Mouse (Mus musculus) heart, postnatal 25 days (tissue): ENCODE measurements around the gene Nfe2l2. TPM values are rescaled to one million over a fixed set of nuclear protein-coding genes. Genes with fewer than 3 reads are reported as not detected.
A peak's percentile ranks its signal among the peaks of the same experiment; 100 is the strongest.
"Not testable (repeated sequence)": the region's sequence is repeated elsewhere in the genome, so short reads cannot be mapped to it uniquely, and the experiment has no call there.

Experiments used
- DNase-seq: peaks from one replicate; pipeline ENCODE4 v3.0.0; 2022; ENCODE audit warnings: low spot score
- intact Hi-C: fragments of 180-260 bp; cut with DNase I; formaldehyde crosslinking; loops from one replicate; pipeline ENCODE4 v1.15.1; 2025
- total RNA-seq, 2 experiments: library from RNA; stranded (reverse); gene quantifications; 2 replicates each; pipeline ENCODE4 v1.2.3; 2021

Nfe2l2 gene
- total RNA-seq, 2 experiments from 2014 or later = 56.8 to 72.0 TPM

DNA sequence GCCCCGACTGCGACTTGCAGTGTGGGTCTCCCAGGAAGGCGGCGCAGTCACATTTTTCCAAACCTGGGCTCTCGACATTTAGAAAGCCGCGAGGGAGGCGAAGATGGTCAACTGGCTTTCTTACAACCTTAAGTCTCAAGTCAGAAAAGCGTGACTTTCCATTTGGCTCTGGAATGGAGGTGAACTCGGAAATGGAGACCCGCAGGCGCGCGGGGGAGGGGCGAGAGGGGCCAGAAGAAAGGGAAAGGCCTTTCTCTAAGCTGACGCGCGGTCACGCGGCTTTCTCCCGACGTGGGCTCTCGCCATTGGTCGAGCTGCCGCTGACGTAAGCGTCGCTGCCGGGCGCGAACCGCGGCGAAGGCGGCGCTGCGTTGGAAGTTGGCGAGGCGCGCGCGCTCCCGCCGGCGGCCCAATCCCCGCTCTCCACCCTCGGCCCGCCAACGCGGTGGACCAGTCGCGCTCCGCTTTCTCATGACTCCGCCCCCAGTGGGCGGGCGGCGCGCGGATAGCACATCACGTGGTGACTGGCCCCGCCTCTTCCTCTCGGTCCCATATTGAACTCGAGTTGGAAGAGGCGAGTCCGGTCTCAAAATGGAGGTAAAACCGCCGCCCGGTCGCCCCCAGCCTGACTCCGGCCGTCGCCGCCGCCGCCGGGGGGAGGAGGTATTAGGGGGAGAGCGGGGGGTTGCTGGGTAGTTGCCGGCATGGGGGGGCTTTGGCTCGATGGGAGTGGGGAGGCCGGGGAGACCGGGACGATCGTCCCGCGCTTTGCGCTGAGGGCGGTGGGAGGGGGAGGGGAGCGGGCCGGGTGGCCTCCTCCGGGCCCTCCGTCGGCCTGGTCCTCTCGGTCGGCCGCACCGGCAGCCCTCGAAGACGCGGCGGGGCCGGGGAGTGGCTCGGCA lies 45.5 kb downstream of the Nfe2l2 start, which contains the start of gene Hnrnpa3:
TSS of gene Hnrnpa3 (plus strand) at position 535 of the 902 bp plus-strand sequence.
- peak; percentile 99 for DNase-seq
- intact Hi-C loops = loop anchor here (2.0 to 5.0 kb wide), 3 partner anchors 46 to 123 kb away; partner anchors contain the start of gene Nfe2l2

DNA sequence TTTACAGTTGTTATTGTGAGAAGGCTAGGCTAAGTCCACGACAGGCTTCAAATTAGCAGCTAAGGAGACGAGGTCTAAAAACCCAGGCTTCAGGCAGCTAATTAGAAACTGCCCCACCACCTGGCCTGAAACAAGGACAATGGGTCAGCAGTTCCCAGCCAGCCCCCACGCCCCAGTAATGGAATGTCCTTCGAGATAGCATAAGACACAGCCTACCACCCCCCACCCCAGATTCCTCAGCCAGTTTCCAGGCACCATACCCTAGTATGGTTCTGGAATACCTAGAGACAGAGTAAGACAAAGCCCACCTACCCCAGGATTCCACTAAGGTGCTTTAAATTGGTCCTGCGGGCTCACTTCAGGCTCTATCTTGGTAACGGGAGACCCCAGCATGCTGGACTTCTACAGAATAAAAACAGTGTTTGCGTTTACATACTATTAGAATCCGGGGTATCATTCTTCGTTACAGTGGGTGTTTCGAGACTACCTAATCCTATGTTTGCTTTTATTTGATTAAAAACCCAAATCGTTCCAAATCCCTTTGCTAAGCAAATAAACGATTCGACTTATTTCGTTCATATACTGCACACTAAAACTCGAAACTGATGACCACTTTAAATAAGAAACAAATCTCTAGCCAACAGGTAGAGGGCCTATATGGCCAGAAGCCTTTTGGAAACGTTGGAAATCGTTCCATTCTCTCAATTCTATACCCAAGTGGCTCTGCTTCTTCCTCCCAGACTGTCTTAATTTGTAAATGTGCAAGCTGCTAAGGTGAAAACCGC lies 46.3 kb downstream of the Nfe2l2 start:
- intact Hi-C loops = loop anchor here (2.0 to 5.0 kb wide), 3 partner anchors 47 to 124 kb away; partner anchors contain the start of gene Nfe2l2
- DNase-seq = no peak

DNA sequence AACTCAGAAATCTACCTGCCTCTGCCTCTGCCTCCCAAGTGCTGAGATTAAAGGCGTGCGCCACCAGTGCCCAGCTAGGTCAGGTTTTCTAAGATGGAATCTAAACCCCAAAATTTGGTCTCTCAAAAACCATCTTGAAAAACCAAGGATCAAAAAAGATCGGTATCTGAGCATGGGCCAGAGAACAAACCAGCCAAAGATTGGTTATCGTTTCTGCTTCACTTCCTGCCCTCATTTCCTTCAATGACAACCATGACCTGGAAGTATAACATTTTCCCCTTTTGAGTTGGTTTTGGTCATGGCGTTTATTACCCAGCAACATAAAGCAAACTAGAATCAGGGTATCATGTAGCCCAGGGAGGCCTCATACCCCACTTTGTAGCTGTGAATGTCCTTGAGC lies 47.5 kb downstream of the Nfe2l2 start:
- intact Hi-C loops = loop anchor here (5.0 kb wide), 1 partner anchor 125 kb away; no protein-coding TSS in a partner anchor
- no peak for DNase-seq

DNA sequence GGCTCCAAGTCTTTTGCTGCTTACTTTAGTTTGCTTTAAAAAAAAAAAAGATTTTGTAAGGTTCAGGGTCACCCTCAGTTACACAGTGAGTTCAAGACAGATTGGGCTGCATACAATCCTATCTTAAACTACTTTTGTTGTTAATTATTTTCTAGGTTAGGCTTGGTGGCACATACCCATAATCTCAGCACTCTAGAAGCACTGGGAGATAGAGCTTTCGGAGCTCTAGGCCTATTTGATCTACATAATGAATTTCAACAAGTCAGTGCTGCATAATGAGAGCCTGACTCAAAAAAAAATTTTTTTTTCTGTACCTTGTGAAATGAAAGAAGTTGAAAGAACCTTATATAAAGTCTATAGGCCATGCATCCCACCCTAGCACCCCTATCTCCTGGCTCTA lies 49.8 kb downstream of the Nfe2l2 start:
- intact Hi-C loops = loop anchor here (5.0 kb wide), 1 partner anchor 128 kb away; no protein-coding TSS in a partner anchor
- no peak for DNase-seq

DNA sequence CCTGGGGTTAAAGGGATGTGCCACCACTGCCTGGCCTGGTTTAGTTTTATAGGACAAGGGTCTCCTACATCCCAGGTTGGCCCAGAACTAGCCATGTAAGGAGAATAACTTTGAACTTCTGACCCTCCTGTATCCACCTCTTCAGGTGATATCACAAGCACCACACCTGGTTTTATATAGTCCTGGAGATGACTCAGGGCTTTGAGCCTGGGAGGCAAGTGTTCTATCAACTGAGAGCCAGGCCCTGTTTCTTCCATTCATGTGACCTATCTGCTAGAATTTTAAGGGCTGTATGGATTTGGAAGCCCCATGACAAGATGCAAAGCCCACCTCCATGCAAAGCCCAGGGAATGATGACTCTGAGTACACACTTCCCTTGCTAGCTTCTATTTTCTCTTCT lies 51.3 kb downstream of the Nfe2l2 start:
- no peak for DNase-seq
- intact Hi-C loops = no loop called here

DNA sequence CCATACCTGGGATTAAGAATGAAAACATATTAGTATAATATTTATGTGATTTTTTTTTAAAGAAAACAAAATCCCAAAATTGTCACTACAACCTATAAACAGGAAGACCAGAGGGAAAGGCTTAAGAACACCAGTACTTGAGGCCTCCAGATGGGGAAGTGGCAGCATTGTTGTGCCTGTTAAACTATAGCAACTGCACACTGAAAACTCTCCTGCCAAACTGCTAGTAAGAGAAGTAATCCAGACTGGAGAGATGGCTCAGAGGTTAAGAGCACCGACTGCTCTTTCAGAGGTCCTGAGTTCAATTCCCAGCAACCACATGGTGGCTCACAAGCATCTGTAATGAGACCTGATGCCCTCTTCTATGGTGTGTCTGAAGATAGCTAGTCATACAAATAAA lies 54.0 kb downstream of the Nfe2l2 start:
- intact Hi-C loops = no loop called here
- DNase-seq = no peak

DNA sequence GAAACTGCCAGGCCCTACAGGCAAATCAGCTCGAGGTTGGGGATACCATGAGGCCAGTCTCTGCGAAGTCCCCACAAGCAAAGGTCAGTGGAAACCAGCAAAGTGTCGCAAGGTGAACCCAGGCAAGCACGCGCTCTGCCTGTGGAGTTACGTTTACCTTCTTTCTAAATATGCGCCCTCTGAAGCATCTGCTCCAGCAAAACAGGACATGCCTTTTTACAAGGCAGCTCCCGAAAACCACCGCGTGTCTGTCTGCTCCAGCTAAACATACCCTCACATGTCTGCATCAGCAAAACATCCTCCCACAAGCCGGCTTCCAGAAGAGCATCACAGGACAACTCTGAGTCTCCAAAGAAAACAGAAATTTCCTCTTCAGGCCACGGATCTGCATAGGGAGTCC lies 59.2 kb downstream of the Nfe2l2 start:
- intact Hi-C loops = no loop called here
- no peak for DNase-seq

DNA sequence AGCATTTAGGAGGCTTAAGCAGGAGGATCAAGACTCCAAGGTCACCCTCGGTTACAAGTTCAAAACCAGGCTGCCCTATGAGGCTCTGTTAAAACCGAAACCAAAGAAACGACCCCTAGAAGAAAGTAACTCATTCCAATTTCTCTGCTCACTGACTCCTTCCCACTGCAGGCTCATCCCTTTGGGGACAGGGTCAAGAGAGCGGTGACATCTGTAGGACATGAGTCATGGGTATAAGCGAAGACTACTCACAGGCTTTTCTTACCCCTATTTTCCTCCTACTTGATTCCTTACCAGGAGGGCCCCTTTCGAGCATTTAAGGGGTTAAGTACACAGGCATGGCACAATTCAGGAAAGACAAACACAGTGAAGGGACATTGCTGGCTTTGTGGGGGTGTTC lies 60.5 kb downstream of the Nfe2l2 start:
- intact Hi-C loops = no loop called here
- no peak for DNase-seq

DNA sequence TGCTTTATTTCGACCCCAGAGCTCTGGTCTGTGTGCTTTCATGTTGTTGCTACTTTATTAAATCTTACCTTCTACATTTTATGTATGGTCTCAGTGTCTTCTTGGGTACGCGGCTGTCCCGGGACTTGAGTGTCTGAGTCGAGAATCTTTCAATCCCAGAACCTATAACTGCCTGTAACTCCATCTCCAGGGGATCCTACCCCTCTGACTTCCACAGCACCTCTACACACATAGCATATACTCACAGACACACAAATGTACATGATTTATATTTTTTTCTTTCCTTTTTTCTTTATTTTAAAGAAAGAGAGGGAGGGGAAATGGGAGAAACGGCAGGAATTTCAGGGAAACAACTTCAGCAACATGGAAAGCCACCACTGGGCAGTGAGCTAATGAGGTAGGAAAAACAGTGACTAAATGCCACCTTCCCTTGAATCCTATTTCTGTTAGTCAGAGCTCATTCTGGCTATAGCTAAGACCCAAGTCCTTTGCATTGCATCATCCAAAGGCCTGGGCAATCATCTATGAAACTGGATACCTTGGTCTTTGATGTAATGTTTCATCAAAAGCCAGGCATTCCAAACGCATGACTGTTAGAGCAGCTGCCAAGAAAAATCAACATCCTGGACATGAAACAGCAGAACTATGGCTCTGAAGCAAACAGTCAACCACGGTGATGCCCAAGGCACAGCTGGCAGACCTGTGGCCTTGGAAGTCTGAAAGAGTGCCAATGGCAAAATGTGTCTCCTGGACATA lies 61.5 kb downstream of the Nfe2l2 start:
- intact Hi-C loops = no loop called here
- DNase-seq = no peak

DNA sequence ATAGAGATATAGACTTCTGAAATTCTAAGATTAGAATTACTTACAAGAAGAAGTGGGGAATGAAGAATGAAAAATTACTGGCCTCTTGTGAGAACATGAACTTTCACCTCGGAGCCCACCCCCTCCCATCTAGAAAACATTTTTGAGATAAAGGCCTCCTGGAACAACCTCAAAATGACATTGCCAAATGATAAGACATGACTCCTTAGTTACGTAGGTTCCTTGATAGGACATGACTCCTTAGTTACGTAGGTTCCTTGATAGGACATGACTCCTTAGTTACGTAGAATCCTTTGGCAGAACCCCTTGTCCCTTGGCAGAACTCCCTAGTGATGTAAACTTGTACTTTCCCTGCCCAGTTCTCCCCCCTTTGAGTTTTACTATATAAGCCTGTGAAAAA lies 62.1 kb downstream of the Nfe2l2 start:
- intact Hi-C loops, DNase-seq: not testable (repeated sequence)

DNA sequence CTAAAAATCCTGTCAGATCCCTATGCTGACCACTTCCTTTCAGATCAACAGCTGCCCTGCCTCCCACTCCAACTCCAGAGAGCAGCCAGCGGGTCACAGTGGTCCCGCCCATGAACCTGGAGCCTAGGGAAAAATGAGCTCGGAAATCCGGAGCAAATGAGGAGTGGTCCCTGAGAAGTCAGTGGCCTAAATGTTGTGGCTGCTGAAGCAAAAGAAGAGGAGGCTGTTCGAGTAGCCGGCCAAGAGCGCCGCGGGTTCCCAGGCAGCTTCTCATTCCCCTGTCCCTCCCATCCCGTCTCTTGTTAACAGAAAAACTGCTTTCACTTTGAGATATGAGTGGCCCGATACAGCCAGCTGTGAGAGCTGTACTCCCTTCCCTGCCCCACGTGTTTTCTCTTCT lies 64.9 kb downstream of the Nfe2l2 start:
- intact Hi-C loops = not testable (repeated sequence)
- DNase-seq = peak; percentile 14

DNA sequence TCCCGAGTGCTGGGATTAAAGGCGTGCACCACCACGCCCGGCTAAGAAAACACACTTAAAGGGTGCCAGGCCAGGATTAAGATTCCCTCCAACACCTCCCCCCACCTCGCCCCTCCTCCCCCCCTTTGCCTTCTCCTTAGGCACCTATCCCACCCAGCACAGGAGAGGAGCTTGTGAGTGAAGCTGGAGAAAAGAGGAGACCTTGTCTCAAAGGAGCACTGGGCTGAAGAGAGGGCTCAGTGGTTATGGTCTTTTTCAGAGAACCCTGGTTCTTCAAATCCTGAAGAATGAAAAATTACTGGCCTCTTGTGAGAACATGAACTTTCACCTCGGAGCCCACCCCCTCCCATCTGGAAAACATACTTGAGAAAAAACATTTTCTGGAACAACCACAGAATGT lies 66.6 kb downstream of the Nfe2l2 start:
- intact Hi-C loops, DNase-seq: not testable (repeated sequence)

DNA sequence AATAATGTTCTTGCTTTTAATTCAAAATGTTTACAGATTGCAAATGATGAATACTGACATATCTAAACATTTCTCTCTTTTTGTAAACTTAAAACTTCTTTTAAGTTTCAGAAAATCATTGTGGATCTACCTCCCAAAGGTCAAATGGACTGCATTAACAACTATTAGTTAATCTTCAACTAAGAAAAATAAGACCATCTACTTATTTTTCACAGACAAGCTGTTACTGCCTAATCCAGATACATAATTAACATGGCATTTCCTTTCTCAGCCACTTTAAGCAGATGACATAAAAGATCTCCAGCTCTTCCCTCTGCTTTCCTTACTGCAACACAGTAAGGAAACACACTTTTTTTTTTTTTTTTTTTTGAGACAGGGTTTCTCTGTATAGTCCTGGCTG lies 67.1 kb downstream of the Nfe2l2 start:
- intact Hi-C loops = no loop called here
- DNase-seq = no peak

DNA sequence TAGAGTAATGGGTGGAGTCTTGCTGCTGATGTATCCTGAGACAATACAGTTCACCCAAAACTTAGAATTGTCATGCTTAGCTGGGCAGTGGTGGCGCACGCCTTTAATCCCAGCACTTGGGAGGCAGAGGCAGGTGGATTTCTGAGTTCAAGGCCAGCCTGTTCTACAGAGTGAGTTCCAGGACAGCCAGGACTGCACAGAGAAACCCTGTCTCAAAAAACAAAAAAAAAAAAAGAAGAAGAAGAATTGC lies 67.5 kb downstream of the Nfe2l2 start:
- intact Hi-C loops, DNase-seq: not testable (repeated sequence)

DNA sequence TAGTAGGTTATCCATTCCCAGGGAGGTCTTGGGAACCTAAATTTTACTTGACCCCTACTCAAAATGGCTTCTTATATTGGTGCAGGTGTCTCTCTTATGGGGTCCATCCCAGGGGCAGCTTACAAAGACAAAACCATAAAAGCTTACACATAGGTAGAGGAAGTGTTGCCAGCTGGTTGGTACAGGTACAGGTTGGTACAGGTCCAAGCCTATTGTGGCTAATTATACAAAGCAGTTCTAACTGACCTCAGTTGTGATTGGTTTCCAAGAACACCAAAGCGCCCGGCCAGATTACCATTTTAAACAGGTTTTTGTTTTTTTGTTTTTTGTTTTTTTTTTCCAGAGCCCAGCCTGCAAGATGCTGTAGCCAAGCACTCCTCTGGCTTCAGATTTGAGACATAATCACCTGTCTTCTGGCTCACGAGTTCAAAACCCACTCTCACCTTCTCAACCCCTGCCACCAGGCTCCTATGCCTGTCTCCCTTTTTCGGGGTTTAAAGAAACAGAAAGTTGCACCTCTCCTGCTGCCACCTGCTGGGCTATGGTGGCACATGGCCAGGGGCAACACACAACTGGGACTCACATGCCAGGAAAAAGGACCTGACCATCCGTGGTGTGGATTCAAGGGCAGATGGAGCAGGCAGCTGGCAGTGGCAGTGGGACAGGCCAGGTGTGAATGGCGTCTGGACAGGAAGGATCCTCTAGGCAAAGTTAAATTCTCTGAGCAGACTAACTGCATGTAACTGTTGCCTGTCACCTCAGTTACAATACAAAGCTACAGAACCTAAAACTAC lies 68.0 kb downstream of the Nfe2l2 start:
- intact Hi-C loops = no loop called here
- no peak for DNase-seq

DNA sequence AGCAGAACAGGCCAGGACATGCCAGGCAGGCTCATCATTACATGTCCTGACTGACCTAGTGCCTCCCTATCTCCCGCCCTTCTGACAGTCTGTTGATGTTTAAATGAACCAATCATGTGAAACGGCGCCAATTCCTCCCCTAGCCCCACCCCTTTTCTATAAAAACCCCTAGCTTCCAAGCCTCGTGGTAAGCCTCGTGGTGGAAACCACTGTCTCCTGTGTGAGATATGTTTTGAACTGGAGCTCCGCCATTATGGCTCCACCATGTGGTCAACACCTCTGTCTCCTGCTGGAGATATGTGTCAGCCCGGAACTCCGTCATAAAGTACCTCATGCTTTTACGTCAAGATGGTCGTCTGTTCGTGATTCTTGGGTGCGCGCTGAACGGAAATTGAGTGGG lies 70.0 kb downstream of the Nfe2l2 start:
- intact Hi-C loops, DNase-seq: not testable (repeated sequence)

DNA sequence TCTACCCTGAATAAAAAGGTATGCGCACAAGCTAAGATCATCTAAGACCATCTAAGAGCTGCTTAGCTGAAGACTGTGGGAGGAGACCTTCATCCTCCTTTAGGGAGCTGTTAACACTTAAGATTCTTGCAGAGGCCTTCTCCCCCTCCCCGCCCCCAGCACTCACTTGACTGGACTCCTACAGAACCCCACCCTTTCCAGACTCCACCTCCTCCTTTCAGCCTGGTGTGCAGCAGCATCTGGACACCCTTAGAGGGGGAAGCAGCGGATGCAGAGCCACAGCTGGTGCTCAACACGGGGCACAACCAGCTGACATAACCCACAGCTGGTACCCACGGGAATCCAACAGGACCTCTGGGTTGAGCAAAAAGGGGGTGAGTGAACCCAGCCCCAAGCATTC lies 70.7 kb downstream of the Nfe2l2 start:
- no peak for DNase-seq
- intact Hi-C loops = no loop called here

DNA sequence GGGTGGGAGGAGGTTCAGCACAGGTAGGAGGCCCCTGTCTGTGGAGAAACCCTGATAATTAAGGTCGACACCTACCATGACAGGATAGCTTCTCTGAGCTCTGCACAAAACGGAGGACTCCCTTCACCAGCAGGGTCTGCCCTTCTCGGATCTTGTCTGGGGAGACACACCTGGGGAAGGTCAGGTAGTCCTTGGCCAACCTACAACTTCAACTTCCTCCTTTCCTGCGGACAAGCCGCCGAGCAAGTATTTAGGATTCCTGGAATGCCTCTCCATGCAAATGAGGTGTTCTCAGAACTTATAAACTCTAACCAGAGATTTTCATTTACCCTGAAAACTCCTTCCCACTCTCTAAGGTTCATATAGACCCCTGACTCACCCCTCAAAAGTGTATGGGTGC lies 71.1 kb downstream of the Nfe2l2 start:
- DNase-seq = no peak
- intact Hi-C loops = no loop called here

DNA sequence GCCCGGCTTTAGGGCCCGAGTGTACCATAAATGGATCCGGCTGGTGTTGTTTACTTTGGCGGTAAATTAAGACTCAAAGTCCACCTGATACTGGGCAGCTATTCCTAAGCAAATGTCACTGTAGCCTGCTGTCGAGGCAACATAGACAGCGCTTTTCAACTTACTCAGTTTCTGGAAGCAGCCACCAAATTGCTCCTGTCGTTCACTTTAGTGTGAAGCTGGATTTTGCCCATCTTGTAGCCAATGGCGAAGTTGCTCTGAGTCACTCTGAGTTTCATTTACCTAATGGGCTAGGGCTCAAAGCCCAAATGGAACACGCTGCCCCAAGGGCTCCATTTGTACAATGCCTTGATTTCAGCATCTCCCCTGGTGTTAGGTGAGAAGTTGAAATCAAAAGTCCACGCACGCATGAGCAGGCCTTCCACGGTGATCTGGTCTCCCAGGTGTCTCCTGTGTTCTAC lies 71.7 kb downstream of the Nfe2l2 start:
- intact Hi-C loops = no loop called here
- DNase-seq = no peak
